Mouse (Mus musculus): ENCODE measurements at regions not wholly inside any gene's neighbourhood (a gene's known extent, or its start where the extent isn't known, plus 50 kb on each side); places are given as distances from the start of the nearest gene placed in this dataset.
"Not testable (repeated sequence)": the region's sequence is repeated elsewhere in the genome, so short reads cannot be mapped to it uniquely, and the experiment has no call there.

DNA sequence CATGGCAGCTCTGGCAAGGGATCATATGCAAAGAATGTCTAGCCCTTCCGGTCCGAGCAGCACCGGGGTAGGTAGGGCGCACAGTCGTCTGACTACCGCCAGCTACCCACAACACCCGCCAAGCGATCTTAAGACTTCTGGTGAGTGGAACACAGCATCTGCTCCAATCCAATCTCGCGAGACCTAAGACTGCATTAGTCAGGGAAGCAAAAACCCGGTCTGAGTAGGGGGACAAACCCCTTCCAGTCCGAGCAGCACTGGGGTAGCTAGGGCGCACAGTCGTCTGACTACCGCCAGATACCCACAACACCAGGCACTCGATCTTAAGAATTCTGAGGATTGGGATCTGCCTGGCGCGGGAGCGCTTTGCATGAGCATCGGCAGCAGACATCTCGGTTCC lies 57.1 kb downstream of the Nap1l2 start:
- DNase-seq (ENCODE audit: low read depth, low spot score) = not testable (repeated sequence)

DNA sequence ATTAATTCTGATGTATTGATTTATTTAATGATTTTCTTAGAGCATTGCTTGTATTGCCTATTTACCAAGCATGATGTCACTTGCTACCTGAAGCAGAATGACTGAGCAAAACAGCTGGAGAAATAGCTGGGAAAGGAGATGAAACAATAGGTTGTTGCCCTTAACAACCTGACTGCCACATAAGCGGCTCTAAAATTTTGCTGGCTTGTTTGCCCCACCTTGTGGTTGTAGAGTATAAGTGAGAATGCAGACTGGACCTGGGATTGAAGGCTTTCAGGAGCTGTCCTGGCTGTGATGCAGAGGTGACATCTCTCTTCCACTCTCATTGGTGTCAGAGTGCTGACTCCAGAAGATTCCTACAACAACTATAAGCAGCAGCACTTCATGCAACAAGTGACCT lies 77.3 kb downstream of the Nap1l2 start:
- peak; percentile 2 for DNase-seq (ENCODE audit: low read depth, low spot score)

DNA sequence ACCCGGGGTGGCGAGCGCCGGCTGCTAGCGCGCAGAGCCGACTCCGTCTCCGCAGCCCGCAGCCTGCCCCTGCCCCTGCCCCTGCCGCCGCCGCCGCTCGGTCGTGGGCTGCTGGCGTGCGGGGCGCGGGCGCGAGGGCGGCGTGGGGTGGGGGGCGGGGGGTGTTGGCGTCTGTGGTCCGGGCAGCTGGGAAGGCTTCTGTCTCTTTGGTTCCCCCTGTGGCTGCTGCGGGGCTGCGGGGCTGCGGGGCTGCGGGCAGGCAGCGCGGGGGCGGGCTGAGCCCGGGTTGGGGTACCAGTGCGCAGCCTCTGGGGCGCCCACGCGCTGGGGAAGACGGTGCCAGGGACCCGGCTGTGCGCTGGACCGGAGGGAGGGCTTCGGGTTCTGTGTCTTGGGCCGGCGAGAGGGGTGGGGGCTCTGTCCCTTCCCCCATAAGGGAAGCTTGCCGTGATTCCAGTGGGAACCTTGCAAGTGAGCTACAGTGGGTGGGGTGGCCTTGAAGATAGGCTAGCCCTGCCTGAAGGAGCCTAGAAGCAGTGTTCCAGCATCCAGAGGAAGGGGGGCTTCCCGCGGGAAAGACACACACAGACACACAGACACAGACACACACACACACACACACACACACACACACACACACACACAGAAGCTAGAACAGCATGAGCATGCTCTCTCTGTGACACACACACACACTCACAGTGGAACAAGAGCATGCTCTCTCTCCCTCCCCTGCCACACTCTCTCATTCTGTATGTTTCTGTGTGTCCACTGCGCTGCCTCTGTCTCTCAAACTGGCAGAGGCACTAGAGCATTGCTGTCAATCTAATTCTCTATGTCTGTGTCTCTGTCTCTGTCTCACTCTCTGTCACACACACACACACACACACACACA lies 118.5 kb downstream of the Nap1l2 start:
- DNase-seq (ENCODE audit: low read depth, low spot score) = not testable (repeated sequence)

DNA sequence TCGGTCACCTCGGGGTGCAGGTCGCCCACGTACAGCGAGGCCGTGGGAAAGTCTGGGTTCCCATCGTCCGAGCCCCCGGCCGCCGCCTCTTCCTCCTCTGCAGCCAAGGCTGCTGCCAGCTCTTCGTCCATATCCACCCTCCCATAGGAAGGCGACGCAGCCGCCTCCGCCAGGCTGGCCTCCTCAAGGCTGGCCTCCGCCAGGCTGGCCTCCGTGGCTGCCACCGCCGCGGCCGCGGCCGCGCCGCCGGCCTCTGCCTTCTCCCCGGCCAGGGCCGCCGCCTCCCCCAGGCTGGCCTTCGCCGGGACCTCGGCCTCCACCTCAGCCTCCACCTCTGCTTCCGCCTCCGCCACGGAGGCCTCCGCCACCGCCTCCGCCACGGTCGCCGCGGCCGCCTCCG lies 119.3 kb downstream of the Nap1l2 start:
- not testable (repeated sequence) for DNase-seq (ENCODE audit: low read depth, low spot score)

DNA sequence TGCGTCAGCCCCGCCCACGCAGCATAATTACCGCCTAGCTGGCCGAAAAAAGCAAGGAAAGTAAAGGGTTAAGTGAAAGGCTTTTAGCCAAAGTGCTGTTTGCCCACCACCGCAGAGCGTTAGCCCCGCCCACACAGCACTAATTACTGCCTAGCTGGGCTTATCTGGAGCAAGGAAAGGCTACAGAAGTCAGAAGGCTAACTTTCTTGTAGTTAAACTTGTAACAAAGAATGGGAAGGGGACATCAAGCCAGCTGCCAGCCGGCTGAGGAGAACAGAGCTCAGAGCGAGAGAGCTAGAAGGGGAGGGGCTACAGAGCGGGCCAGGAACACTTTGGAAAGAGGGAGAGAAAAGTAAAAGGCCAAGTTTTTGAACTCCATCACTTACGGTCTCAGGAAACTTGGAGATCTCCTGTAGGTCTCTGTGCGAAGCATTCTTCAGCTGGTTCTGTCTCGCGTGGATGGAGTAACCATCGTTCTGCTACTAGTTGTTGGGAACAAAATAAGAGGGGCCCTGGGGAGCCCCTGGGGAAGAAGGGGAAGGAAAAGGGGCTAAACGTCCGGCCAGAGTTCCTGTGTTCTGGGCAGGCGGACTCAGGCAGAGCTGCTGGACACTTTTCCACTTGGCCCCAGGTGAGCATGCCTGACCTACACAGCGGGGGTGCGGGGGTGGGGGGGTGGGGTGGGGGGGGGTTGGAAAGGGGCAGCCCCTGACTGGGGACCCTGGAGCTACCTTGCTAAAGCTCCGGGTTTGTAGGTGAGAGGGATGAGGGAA lies 98.3 kb downstream of the 1700018G05Rik start:
- no peak for DNase-seq (ENCODE audit: low read depth, low spot score)

DNA sequence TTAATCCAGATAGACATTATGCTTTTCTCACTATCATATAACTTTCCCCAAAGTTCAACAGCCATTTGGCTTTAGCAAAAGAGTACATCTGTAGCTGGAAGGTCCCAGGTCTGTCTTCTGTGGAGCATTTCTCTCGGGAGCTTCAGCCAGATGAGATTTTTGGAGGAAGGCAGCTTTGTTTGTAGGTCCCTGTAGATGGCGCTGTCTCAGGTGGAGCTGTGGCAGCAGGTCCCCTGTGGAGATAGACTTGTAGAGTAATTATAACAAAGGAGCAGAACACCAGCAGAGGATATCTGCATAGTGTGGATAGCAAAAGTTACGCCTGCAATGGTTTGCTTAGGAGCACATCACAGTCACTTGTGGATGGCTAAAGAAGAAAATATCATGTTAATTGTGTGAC lies 97.3 kb downstream of the 1700018G05Rik start:
- DNase-seq (ENCODE audit: low read depth, low spot score) = not testable (repeated sequence)

DNA sequence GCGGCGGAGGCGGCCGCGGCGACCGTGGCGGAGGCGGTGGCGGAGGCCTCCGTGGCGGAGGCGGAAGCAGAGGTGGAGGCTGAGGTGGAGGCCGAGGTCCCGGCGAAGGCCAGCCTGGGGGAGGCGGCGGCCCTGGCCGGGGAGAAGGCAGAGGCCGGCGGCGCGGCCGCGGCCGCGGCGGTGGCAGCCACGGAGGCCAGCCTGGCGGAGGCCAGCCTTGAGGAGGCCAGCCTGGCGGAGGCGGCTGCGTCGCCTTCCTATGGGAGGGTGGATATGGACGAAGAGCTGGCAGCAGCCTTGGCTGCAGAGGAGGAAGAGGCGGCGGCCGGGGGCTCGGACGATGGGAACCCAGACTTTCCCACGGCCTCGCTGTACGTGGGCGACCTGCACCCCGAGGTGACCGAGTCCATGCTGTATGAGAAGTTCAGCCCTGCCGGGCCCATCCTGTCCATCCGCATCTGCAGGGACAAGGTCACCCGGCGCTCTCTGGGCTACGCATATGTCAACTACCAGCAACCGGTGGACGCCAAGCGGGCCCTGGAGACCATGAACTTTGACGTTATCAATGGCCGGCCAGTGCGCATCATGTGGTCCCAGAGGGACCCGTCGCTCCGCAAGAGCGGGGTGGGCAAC lies 85.4 kb downstream of the 1700018G05Rik start:
- not testable (repeated sequence) for DNase-seq (ENCODE audit: low read depth, low spot score)

DNA sequence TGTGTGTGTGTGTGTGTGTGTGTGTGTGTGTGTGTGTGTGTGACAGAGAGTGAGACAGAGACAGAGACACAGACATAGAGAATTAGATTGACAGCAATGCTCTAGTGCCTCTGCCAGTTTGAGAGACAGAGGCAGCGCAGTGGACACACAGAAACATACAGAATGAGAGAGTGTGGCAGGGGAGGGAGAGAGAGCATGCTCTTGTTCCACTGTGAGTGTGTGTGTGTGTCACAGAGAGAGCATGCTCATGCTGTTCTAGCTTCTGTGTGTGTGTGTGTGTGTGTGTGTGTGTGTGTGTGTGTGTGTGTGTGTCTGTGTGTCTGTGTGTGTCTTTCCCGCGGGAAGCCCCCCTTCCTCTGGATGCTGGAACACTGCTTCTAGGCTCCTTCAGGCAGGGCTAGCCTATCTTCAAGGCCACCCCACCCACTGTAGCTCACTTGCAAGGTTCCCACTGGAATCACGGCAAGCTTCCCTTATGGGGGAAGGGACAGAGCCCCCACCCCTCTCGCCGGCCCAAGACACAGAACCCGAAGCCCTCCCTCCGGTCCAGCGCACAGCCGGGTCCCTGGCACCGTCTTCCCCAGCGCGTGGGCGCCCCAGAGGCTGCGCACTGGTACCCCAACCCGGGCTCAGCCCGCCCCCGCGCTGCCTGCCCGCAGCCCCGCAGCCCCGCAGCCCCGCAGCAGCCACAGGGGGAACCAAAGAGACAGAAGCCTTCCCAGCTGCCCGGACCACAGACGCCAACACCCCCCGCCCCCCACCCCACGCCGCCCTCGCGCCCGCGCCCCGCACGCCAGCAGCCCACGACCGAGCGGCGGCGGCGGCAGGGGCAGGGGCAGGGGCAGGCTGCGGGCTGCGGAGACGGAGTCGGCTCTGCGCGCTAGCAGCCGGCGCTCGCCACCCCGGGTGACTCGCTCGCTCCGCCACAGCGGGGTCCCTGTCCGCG lies 84.4 kb downstream of the 1700018G05Rik start:
- DNase-seq (ENCODE audit: low read depth, low spot score) = not testable (repeated sequence)

DNA sequence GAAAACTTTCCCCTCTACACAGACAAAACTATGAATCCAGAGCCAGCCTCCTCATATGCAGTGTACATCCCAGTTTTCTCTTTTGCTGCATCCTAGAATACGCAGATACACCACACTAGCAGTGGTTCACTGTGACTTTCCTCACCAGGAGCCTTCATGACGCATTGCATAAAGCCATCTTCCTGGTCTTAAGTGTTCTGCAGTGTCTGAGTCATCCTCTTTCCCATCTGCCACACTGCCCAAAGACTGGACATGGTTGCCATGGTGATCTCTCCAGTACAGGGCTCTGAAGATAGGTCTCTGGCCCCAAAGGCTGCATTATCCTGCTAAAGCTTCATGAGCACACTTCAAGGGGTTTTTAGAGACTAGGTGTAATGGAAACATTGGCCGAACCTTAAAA lies 65.8 kb downstream of the 1700018G05Rik start:
- not testable (repeated sequence) for DNase-seq (ENCODE audit: low read depth, low spot score)

Measured in brain, embryonic 18.5 days (tissue).